Mouse (Mus musculus) bone marrow, adult 2 months (tissue): ENCODE results near the gene Pds5a.

Experiments used
- CTCF ChIP-seq: fragments of 200-500 bp; IDR thresholded peaks from 2 replicates; pipeline ENCODE4 v1.5.1; 2011; ENCODE audit warnings: low read length, control low read depth; ENCODE audit not compliant: control insufficient read depth, insufficient read depth
- POLR2A ChIP-seq: fragments of 200-500 bp; IDR thresholded peaks from 2 replicates; pipeline ENCODE4 v1.6.1; 2011; ENCODE audit warnings: low read depth, mild to moderate bottlenecking, control low read depth, low read length, borderline replicate concordance; ENCODE audit not compliant: control insufficient read depth

DNA sequence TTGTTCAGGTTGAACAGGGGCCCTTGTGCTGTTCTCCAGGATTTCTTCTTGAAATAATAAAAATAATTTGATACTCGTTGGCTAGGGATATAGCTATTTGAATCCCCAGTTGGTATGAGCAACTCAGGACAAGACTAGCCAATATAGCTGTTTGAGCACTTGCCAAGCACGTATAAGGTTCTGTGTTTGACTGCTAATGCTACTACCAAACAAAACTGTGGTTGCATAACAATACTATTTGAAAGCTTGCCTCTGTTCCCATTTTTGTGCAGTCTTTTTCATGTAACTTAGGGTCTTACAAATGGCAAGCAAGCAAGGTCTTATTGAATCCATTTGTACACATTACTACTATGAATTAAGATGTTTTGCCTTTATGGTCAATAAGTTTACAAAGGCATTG is 122.2 kb downstream of the Pds5a start:
- no peak for TF ChIP-seq CTCF
- no peak for TF ChIP-seq POLR2A
